Mouse (Mus musculus) testis, adult 10 weeks (tissue): ENCODE data around the gene Vmn2r27. TPM values are rescaled to one million over a fixed set of nuclear protein-coding genes. Genes with fewer than 3 reads are reported as not detected.

Experiments
- polyA plus RNA-seq: library from polyadenylated mRNA; stranded (reverse); fragments of 350-450 nt; fragmentation: Illumina TruSeq; extraction: RNeasy Lipid Tissue Mini Kit (QIAGEN cat#74804); gene quantifications from one replicate; pipeline ENCODE4 v1.2.3, GENCODE M21; 2014; ENCODE audit warnings: low read depth, low replicate concordance

The Vmn2r27 gene
- 0.39 TPM for polyA plus RNA-seq

GRCm38 (mm10) chr6:124231756-124232155, at the start of gene Vmn2r27:
TSS of gene Vmn2r27 (minus strand) at chr6:124231856.

Other genes starting within 250 kb of the Vmn2r27 start
- 0.27 TPM for gene Vmn2r26, start 207.3 kb downstream of the Vmn2r27 start, polyA plus RNA-seq
- gene Cd163, start 72.8 kb upstream of the Vmn2r27 start, polyA plus RNA-seq, result 1.3 TPM
- gene Pex5, start 183.2 kb upstream of the Vmn2r27 start, polyA plus RNA-seq, result 7.4 TPM
- 0.43 TPM for gene Clstn3, start 232.9 kb upstream of the Vmn2r27 start, polyA plus RNA-seq